Mouse (Mus musculus): ENCODE measurements around the gene Fkbp5.

DNA sequence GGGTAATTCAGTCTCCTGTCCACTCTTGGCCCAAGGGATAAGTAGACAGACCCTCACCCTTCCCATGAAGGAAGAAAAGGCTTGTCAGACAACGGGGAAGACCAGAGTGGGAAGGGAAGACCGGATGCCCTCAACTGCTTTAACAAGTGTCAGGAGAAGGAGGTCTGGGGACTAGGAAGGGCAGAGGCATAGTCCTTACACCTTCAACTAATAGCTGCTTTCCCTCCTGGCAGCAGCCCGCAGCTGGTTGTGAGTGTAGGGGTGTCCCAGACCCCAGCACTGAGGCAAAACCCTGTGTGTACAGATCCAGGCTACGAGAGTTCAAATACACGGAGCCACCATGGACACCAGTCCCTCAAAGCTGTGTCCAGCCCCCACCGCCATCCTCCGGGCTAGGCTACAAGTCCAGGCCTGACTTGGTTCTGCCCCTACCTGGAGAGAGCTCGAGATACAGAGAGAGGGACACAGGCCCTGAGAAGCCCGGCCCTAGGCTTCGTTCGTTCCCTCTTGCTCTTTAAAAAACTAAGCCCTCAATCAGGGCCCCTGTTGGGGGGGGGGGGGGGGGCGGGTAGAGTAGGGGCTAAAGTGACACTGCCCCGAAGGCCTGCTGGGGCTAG is 168.0 kb downstream of the Fkbp5 start:
- TF ChIP-seq CTCF (conservative IDR thresholded peaks at IDR 0.05 in 1 of 2, IDR thresholded peaks at IDR 0.05 in 1 of 2; ENCODE audit: low read depth in 2 of 2, low read length in 2 of 2) (no peak), POLR2A (IDR thresholded peaks at IDR 0.05; ENCODE audit: low read depth, low read length) (no peak), JUN (IDR thresholded peaks at IDR 0.05; ENCODE audit: insufficient read depth, low read depth, low read length) (no peak), MAX (IDR thresholded peaks at IDR 0.05; ENCODE audit: low read length) (no peak), ZNF384 (IDR thresholded peaks at IDR 0.05; ENCODE audit: low read depth, low read length) (no peak), MEF2A (IDR thresholded peaks at IDR 0.05; ENCODE audit: borderline replicate concordance, low read depth, low read length) (no peak), USF2 (conservative IDR thresholded peaks at IDR 0.05; ENCODE audit: low read depth, low read length) (no peak), CHD1 (IDR thresholded peaks at IDR 0.05; ENCODE audit: low read depth, low read length) (no peak), MAFK (IDR thresholded peaks at IDR 0.05; ENCODE audit: insufficient replicate concordance, low read length) (no peak), PAX5 (IDR thresholded peaks at IDR 0.05; ENCODE audit: low read length) (no peak), GABPA (IDR thresholded peaks at IDR 0.05; ENCODE audit: insufficient replicate concordance, low read depth, low read length) (no peak), HCFC1 (IDR thresholded peaks at IDR 0.05; ENCODE audit: low read depth, low read length) (no peak), E2F4 (IDR thresholded peaks at IDR 0.05; ENCODE audit: insufficient replicate concordance, low read depth, low read length) (no peak)
